Mouse (Mus musculus) regulatory T cell (primary cell): ENCODE measurements around the gene Cd44.

Experiments
- in situ Hi-C: fragments of 300-600 bp; cut with MboI, MseI; formaldehyde crosslinking; loops from one replicate; pipeline ENCODE4 v1.15.1; 2025; ENCODE audit warnings: high pct_unique_total_duplicates

The Cd44 gene

GRCm38 (mm10) chr2:102825961-102826633 lies 75.4 kb downstream of the Cd44 start:
- in situ Hi-C loops: no loop called here

DNA sequence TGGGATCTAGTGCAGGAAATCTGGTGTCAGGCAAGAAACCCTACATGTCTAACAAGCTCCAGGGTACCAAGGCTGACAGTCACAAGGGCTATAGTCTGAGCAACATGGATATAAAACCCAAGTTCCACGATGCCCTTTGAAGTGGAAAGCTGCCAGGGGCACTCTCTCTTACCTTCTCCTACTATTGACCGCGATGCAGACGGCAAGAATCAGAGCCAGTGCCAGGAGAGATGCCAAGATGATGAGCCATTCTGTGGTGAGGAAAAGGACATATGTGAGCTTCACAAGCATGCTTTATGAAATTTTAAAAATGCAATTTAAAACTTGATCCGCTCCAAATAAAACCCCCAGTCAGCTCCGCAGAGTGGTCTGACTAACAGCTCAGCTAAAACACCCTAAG lies 79.4 kb downstream of the Cd44 start:
- in situ Hi-C loops: no loop called here

DNA sequence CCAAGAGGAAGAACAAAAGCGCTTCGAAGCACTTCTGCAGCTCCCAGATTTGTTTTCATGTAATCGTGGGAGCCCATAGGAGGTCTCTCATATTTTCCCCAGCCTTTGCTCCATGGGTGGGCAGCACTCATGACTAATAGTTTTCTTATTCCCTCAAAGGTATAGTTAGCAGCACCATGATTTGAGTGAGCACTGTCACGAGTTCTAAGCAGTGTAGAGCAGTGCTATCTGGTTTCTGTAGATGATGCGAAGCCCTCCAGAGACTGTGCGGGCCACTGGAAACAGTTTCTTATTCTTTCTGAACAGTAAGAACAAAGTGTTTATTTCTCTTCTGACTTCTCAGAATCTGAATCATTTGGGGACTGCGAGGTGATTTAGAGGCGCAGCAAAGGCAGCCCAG lies 80.7 kb downstream of the Cd44 start:
- in situ Hi-C loops: no loop called here

DNA sequence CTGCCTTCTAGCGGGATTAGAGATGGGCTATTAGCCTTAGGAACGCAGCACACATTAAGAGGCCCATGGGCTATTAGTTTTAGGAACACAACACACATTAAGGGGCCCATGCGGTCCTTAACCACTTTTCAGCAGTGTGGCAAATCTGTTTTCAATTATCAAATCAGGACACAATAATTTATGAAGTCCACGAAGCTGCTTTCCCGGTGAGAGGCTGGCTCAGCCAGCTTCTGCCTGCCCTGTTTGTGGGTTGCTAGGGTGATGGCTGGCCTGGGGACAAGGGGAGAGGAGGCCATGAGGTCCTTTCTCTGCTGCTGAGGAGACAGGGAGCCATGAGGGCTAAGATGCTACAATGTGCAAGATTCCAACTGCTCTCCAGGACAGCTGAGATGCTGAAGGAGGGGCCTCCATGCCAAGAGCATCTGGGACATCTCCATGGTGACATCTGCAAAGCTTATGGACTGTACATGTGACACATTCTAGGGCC lies 81.2 kb downstream of the Cd44 start:
- in situ Hi-C loops: no loop called here

GRCm38 (mm10) chr2:102815289-102815809 lies 86.1 kb downstream of the Cd44 start:
- in situ Hi-C loops: no loop called here

DNA sequence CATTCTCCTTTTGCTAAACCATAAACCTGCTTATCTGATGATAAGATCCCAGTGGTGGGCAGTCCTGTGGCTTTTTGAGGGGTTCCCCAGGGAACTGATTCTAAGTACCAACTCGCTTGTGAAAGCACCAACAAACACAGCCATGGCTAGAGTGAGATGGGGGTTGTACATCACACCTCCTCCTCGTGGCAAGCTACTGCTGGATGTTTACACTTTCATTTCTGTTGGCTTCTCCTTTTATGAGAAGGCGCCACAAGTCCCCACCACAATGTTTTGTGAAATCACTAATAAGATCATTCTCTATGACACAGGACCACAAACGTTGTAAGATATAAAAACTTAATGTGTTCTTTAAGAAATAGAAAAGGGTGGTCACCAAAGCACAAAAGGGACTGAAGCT lies 88.7 kb downstream of the Cd44 start:
- in situ Hi-C loops: loop anchor here (5.0 kb wide), 1 partner anchor 65 kb away; no protein-coding TSS in a partner anchor

GRCm38 (mm10) chr2:102809436-102809835 lies 92.0 kb downstream of the Cd44 start:
- in situ Hi-C loops: no loop called here

DNA sequence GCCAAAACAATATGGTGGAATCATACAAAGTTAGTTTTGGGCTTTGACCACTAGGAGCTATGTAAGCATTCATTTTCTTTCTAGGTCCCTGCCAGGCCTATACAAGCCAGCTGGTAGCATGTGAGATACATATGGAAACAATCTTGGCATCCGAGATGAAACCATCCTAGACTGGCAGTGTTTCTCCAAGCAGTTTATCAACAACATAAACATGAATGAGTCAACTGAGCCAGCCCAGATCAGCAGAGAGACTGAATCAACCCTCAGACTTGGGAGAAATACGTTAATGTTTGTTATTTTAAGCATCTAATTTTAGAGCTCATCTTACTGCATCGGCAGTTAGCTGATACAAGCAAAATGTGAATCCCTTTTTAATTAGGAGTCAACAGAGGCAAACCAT lies 93.8 kb downstream of the Cd44 start:
- in situ Hi-C loops: no loop called here

DNA sequence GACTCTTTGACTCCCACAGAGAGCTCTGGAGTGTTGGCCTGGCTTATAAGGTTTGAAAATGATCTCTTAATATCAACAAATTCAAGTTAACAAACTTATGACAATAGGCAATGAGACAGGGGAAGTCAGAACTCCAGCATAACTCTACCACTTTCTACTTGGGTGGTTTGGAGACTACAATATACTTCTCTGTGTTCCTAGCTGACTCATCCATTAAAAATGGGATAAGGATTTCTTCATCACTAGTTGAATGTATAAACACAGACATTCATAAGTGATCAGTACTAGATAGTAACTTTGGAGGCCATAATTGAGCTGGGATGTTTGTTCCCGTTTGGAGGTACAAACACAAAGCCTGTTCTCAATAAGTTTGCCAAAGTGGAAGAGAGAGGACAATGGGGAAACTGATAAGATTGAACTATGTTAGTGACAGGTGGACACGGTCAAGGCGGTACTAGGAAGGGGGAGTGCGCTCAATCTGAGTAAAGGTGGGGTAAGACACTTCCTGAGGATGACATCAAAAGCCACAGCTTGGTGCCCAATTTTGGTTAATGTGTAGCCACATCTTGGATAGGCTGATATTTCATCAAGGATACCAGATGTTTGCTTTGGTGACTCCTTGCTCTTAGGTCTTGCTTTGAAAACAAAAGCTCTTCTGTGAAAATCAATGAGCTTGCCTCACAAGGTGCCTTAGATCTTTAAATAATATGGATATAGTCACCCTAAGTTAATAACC lies 95.5 kb downstream of the Cd44 start:
- in situ Hi-C loops: no loop called here

DNA sequence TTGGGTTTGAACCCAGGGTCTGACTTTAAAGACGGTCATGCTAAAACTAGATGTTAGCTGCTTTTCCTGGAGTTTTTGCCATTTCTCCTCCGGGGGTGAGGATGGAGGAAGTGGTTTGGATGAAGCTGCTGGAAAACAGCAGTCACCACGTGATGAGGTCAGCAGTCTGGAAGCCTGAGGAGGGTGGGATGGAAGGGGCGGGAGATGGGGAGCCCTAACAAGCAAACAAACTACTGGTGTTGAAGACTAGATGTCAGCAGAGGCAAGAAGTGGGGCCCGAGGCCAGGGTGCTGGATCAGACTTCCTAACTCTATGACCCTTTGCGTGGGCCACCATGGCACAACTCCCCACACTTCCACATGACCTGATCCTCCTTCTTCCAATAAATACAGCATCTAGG lies 96.2 kb downstream of the Cd44 start:
- in situ Hi-C loops: no loop called here

- in situ Hi-C loops: no loop called here
Measured at GRCm38 (mm10) chr2:102804109-102804508, 97.4 kb downstream of the Cd44 start.

- in situ Hi-C loops: no loop called here
Measured at GRCm38 (mm10) chr2:102801899-102802298, 99.6 kb downstream of the Cd44 start.

GRCm38 (mm10) chr2:102798149-102798548 lies 103.3 kb downstream of the Cd44 start:
- in situ Hi-C loops: loop anchor here (10.0 to 25.0 kb wide), 2 partner anchors 113 to 539 kb away; no protein-coding TSS in a partner anchor

- in situ Hi-C loops: loop anchor here (10.0 to 25.0 kb wide), 2 partner anchors 110 to 542 kb away; no protein-coding TSS in a partner anchor
Measured at GRCm38 (mm10) chr2:102795034-102795433, 106.4 kb downstream of the Cd44 start.

DNA sequence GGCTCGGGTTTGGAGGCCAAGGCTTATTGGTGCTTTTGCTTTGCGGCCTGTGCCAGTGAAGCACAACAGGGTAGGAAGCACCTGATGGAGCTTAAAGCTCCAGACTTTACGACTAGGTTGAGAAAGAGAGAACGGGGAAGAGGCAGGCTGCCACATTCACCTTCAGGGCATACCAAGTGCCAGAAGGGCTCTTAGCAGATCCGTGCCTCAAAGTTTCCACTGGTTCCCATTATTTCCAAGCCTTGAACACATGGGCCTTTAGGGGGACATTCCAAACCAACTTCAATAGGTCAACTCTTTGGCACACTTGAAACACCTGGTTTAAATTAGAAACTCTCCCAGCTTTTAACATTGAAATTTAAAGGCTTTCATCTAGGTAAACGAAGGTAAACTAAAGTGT lies 108.7 kb downstream of the Cd44 start:
- in situ Hi-C loops: loop anchor here (10.0 to 25.0 kb wide), 2 partner anchors 108 to 544 kb away; no protein-coding TSS in a partner anchor

DNA sequence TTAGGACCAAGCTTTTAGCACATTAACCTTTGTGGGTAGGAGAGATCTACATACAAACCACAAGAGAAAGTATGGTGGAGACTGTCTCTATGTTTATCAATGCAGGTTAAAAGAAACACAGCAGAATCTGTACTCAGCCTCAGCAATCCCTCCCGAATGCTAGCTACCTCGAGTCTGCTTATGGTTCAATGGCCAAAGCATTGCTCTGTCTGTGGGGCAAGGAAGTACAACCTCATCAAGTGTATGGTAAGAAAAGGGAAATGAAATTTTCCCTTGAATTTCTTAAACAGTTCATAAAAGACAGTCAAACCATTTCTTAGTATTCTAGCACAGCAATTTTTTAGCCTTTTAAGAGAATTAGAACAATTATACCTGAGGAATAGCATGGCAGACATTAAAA lies 109.8 kb downstream of the Cd44 start:
- in situ Hi-C loops: loop anchor here (10.0 to 25.0 kb wide), 2 partner anchors 107 to 546 kb away; no protein-coding TSS in a partner anchor

DNA sequence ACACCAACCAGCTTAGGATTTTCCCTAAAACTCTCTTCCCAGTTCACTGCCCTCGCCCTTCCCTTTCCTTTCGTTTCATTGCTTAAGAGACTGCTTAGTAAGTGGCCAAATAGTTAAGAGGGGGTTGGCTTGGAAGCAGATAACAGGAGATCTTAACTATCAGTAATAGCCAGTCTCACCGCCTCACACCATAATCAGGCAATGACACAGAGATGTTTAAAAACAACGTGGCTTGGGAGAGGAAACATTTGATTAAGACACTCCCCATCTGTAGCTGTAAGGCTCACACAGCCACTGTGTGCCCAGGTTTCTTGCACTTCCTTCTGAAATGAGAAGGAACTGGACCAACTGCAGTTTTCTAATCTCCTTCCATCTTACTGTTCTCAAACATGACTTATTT lies 115.8 kb downstream of the Cd44 start:
- in situ Hi-C loops: loop anchor here (25.0 kb wide), 1 partner anchor 552 kb away; no protein-coding TSS in a partner anchor

GRCm38 (mm10) chr2:102782751-102783150 lies 118.7 kb downstream of the Cd44 start:
- in situ Hi-C loops: loop anchor here (25.0 kb wide), 1 partner anchor 555 kb away; no protein-coding TSS in a partner anchor

DNA sequence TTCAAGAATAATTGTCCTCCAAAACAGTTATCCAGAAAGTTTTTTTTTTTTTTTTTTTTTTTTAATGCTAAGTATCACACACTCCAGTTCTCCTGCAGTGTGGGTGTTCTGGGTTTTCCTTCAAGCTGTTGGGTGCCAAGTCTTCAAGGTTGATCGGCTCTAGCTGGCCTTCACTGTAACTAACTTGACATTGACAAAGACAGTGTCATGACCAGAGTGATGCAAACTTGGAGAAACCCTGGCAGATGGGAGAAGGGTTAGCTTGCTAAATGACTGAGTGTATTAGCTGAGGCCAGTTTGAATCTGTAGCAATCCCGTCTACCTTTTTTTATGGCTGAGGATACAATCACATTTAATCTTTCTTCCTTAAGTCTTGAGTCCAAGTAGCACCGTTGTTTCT lies 123.3 kb downstream of the Cd44 start:
- in situ Hi-C loops: loop anchor here (25.0 kb wide), 1 partner anchor 559 kb away; no protein-coding TSS in a partner anchor

DNA sequence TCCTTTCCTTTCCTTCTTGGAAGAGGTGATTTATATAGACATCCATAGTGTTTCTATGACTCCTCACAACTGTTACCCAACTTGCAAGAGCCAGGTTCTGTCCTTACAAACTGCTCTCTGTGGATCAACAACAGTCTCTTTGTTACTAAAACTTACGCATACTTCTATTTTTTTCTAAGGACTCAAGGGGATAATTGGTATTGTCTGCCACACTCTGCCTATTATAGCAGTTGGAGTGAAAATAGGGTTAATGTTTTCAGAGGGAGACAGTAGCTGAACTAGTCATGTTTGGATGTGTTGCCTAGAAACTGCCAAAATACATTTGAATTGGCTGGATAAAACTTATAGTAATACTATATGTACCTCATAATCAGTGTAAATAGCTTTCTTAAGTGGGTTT lies 125.9 kb downstream of the Cd44 start:
- in situ Hi-C loops: loop anchor here (25.0 kb wide), 1 partner anchor 562 kb away; no protein-coding TSS in a partner anchor

GRCm38 (mm10) chr2:102774700-102775099 lies 126.8 kb downstream of the Cd44 start:
- in situ Hi-C loops: loop anchor here (25.0 kb wide), 1 partner anchor 563 kb away; no protein-coding TSS in a partner anchor

GRCm38 (mm10) chr2:102772276-102772675 lies 129.2 kb downstream of the Cd44 start:
- in situ Hi-C loops: no loop called here
